Mouse (Mus musculus): ENCODE measurements at regions not wholly inside any gene's neighbourhood (a gene's known extent, or its start where the extent isn't known, plus 50 kb on each side); places are given as distances from the start of the nearest gene placed in this dataset.

DNA sequence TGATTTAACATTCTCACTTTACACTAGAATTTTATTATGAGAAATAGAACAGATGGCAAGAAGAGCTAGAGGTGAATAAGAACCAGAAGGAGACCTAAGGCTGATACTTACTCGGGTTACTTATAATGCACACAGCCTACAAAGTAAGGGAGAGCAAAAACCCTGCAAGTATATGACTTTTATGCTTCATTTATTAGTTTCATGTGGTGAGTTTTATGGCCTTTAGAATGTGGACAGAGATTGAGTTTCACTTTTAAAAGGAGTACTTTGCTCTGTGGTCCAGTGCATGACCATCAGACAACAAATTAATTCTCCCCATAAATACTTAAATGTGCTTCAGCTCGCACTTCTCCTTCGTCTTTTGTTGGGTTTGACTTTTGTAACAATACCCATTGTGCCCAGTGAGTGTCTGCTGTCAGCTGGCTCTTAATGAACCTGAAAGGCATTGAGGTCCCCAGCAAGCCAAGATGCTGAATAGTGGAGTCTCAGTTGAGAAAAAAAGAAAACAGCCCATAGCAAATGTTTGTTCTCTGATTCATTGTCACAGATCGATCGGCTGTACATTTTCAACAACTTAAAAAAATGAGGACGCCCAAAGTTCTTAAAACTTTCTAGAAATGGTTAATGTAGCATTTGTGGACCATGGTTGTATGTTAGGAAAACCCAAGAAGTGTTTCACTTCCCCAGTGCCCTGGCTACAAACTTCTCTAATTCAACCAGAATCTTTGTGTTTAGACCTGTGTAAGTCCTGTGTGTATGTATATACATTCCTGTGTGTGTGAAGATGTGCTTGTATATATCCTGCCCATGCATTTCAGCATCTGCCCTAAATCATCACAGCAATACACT is 194.5 kb downstream of the Gm5426 start:
- H3K4me3 ChIP-seq (replicated peaks): no peak overlapping the region
- ATAC-seq (ENCODE audit: low read depth): no peak
- 66% methylated on average over 6 of the region's 6 CpGs for WGBS (ENCODE audit: insufficient replicate concordance)
- H3K4me1 ChIP-seq (replicated peaks): no peaks in the 10 kb centered on the region
- H3K9me3 ChIP-seq (replicated peaks): no peaks in the 10 kb centered on the region
- H3K36me3 ChIP-seq: no peaks in the 10 kb centered on the region
- no peak overlapping the region for H3K4me2 ChIP-seq
- H3K27me3 ChIP-seq: no peaks in the 10 kb centered on the region
- no peak overlapping the region for H3K27ac ChIP-seq
- no peak overlapping the region for H3K9ac ChIP-seq
- DNase-seq: no peak

DNA sequence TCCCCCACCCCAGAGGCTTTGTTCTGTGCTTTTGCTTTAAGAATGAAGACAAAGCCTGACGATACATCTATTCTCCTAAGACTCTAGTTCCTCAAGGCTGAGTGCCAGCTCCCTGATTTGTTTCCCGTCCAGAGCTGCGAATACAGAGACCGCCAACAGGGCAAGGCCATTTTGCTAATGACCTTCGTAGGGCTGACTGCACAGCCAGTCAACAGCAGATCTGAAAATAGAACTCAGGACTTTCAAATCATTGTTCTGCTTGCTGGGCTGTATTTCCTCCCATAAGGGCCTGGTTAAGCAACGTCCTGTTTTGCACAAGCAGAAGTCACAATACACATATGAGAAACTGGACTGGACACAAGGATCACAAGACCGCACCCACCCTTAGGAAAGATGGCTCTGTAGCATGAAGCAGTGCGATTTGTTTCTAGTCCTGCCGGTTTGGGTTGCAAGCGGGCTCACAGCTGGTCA is 196.4 kb downstream of the Gm5426 start:
- no peaks in the 10 kb centered on the region for H3K4me1 ChIP-seq (replicated peaks)
- DNase-seq: no peak
- peak; percentile 51 for ATAC-seq (ENCODE audit: low read depth)
- WGBS (ENCODE audit: insufficient replicate concordance): 55% methylated on average over 10 of the region's 10 CpGs
- H3K9me3 ChIP-seq (replicated peaks): no peaks in the 10 kb centered on the region
- no peaks in the 10 kb centered on the region for H3K36me3 ChIP-seq
- no peaks in the 10 kb centered on the region for H3K27me3 ChIP-seq
- no peak overlapping the region for H3K4me3 ChIP-seq (replicated peaks)
- H3K27ac ChIP-seq: no peak overlapping the region; the same call in 1 of the 2 replicates
- H3K4me2 ChIP-seq: no peak overlapping the region
- H3K9ac ChIP-seq: no peak overlapping the region

DNA sequence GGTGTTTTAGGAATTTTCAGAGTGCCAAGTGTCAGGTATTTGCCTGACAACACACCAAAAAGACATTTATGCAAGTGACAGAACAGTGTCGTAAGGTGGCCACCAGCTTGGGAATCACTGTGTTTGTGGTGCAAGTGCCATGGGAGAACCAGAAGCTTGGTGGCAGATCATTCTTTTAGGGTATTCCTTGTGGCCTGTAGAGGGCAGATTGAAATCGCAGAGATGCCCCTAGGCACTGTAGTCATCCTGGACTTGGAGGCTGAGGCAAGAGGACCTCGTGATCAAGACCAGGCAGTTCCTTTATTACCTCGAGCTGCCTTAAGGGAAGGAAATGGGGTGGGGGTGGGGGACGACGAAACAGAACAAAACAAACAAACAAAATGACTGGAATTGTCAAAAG is 196.8 kb downstream of the Gm5426 start:
- Histone ChIP-seq H3K36me3 (no peaks in the 10 kb centered on the region), H3K9me3 (replicated peaks) (no peaks in the 10 kb centered on the region), H3K4me2 (no peak overlapping the region), H3K9ac (no peak overlapping the region), H3K27ac (no peak overlapping the region), H3K27me3 (no peaks in the 10 kb centered on the region), H3K4me3 (replicated peaks) (no peak overlapping the region), H3K4me1 (replicated peaks) (no peaks in the 10 kb centered on the region)
- peak; percentile 47 for ATAC-seq (ENCODE audit: low read depth)
- no peak for DNase-seq
- WGBS (ENCODE audit: insufficient replicate concordance): 28% methylated on average over 6 of the region's 6 CpGs

DNA sequence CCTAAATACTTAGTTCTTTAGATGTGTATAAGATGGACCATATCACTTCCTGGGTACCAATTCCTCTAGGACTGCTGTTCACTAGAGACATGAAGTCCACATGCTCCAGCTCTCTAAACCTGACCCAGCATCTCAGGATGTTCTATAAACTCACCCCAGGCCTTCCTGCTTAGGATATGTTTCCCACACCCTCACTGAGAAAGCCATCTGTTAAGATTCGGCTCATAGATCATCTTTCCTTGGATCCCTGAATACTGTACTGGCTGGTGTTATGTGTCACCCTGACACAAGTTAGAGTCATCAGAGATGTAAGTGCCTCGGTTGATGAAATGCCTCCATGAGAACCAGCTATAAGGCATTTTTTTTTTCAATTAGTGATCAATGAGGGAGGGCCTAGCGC is 199.9 kb downstream of the Gm5426 start:
- WGBS (ENCODE audit: insufficient replicate concordance): 70% methylated on average over 3 of the region's 3 CpGs

DNA sequence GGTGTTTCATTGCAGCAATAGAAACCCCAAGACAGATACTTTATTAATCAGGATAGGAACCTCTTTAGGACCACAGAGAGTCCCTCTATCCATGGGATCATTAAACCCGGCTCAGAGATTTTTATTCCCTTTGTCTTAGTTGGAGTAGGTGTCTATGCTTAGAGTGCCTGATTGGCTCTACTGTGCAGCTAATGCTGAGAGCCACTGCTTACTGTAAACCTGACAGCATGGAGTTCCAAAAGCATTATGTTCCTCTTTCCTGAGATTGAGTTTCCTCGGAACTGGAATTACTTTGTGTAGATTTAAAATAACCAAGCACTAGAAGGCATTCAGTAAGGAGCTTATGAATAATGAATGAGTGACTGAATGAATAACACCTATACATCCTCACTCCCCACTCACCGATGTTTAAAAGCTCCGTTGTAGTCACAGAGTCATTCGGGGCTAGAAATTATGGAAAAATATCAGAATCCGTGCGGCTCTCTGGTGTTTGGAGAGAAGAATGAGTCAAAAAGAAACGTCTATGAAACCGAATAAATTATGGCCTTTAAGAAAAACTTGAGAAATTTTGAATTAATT is 200.8 kb downstream of the Gm5426 start:
- H3K27ac ChIP-seq: no peak overlapping the region
- ATAC-seq (ENCODE audit: low read depth) (no peak), DNase-seq (no peak)
- H3K4me2 ChIP-seq: no peak overlapping the region
- H3K27me3 ChIP-seq: no peaks in the 10 kb centered on the region
- 69% methylated on average over 9 of the region's 9 CpGs for WGBS (ENCODE audit: insufficient replicate concordance)
- H3K4me3 ChIP-seq (replicated peaks): no peak overlapping the region
- H3K9me3 ChIP-seq (replicated peaks): no peaks in the 10 kb centered on the region
- H3K9ac ChIP-seq: no peak overlapping the region
- no peaks in the 10 kb centered on the region for H3K4me1 ChIP-seq (replicated peaks)
- no peaks in the 10 kb centered on the region for H3K36me3 ChIP-seq

More for the DNA sequence above, 199.9 kb downstream of the Gm5426 start:
- H3K9me3 ChIP-seq (replicated peaks): no peaks in the 10 kb centered on the region
- no peak overlapping the region for H3K4me3 ChIP-seq (replicated peaks)
- H3K27ac ChIP-seq: no peak overlapping the region
- no peaks in the 10 kb centered on the region for H3K36me3 ChIP-seq
- ATAC-seq (ENCODE audit: low read depth) (no peak), DNase-seq (no peak)
- no peaks in the 10 kb centered on the region for H3K27me3 ChIP-seq
- H3K4me1 ChIP-seq (replicated peaks): no peaks in the 10 kb centered on the region
- H3K9ac ChIP-seq: no peak overlapping the region
- H3K4me2 ChIP-seq: no peak overlapping the region

DNA sequence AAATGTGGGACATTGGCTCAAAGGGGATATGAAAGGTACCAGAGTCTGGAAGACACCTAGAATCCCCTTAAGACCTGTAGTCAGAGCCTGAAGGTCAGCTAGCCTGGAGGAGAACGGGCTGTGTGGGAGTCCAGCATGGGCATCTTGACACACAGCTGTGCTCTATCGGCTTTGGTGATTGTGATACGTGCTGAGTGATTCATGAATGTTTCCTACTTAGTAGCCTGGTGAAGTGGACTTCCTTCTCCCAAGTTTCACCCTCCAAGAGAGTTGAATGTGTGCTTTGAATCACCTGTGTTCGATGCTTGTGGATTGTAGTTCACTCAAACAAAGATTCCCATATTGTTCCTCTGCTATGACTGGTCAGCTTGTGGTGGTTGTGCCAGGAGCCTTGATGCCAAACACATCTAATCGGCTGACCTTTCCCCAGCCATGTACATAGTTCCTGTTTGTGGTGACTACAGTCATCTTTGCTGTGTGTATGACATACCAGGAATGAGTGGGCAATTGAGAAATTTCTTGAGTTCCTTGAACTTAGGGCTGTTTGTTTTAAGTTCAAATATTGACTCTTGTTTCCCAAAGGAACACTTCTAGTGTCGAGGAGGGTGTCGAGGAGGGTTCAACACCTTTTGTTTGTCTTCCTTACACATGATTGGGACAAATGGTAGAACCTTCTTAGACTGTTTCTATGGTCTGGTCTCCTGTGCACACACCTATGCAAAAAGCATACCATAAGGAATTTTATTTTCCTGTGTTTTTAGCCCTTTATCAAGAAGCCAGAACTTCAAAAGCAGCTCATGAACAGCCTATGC is 201.6 kb downstream of the Gm5426 start:
- H3K9me3 ChIP-seq (replicated peaks): no peaks in the 10 kb centered on the region
- H3K4me1 ChIP-seq (replicated peaks): no peaks in the 10 kb centered on the region
- no peak overlapping the region for H3K9ac ChIP-seq
- H3K4me2 ChIP-seq: no peak overlapping the region
- H3K4me3 ChIP-seq (replicated peaks): no peak overlapping the region
- H3K27ac ChIP-seq: no peak overlapping the region
- no peaks in the 10 kb centered on the region for H3K36me3 ChIP-seq
- H3K27me3 ChIP-seq: no peaks in the 10 kb centered on the region
- ATAC-seq (ENCODE audit: low read depth) (no peak), DNase-seq (no peak)
- 56% methylated on average over 7 of the region's 7 CpGs for WGBS (ENCODE audit: insufficient replicate concordance)

DNA sequence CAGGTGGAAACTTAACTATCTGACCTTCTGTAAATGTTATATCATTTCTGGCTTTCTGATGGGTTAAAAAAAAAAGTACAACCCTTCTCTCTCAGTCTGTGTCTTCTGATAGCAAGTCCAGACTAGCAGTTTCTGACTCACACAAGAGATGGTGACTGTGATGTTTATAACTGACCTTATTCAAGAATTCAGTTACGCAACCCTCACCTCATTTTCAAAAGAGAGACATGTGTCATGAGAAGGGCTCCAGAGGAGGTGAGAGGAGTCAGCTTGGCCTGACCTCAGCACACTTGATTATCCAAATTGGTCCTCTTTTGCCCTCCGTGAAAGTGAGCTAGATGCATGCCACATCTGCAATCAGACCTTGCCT is 202.2 kb downstream of the Gm5426 start:
- Histone ChIP-seq H3K4me1 (replicated peaks) (no peaks in the 10 kb centered on the region), H3K27me3 (no peaks in the 10 kb centered on the region), H3K36me3 (no peaks in the 10 kb centered on the region), H3K4me2 (no peak overlapping the region), H3K4me3 (replicated peaks) (no peak overlapping the region), H3K27ac (no peak overlapping the region), H3K9me3 (replicated peaks) (no peaks in the 10 kb centered on the region), H3K9ac (no peak overlapping the region)
- no peak for DNase-seq
- 76% methylated on average over 2 of the region's 2 CpGs for WGBS (ENCODE audit: insufficient replicate concordance)
- no peak for ATAC-seq (ENCODE audit: low read depth)

DNA sequence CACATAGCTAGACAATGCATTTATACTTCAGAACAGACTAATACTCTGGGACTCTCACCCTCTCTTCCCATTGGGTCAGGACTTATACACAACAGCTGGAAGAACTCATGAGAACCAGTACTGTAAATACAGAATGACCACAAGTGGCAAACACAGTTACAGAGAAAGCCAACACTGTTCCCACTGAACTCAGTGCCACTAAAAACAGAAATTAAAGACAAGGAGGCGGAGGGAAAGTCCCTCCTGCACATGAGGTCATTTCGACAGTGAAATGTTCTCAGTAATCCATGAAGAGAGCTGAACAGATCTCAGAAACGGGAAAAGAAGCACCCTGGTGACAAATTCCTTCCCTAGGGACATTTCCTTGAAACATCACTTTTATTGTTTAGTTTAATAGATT is 206.1 kb downstream of the Gm5426 start:
- H3K27me3 ChIP-seq: no peaks in the 10 kb centered on the region
- no peak for DNase-seq
- H3K4me2 ChIP-seq: no peak overlapping the region
- no peaks in the 10 kb centered on the region for H3K9me3 ChIP-seq (replicated peaks)
- no peak overlapping the region for H3K27ac ChIP-seq
- 61% methylated on average over 3 of the region's 3 CpGs for WGBS (ENCODE audit: insufficient replicate concordance)
- H3K4me3 ChIP-seq (replicated peaks): no peak overlapping the region
- H3K9ac ChIP-seq: no peak overlapping the region
- no peak for ATAC-seq (ENCODE audit: low read depth)
- no peaks in the 10 kb centered on the region for H3K36me3 ChIP-seq
- no peaks in the 10 kb centered on the region for H3K4me1 ChIP-seq (replicated peaks)

DNA sequence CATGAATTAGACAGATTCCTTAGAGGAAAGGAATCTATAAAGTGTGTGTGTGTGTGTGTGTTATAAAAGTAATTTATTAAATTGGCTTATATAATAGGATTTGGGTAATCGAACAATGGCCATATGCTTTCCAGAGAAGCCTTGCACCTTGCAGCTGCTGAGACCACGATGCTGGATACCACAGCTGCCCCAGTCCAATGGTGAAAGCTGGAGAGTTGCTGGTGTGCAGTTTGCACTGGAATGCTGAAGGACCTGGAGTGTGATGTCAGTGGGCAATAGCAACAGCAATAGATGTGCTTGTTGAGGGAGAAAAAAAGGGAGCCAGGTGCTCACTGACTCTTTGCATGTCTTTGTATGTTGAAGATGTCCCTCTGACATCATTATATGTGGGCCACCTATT is 207.3 kb downstream of the Gm5426 start:
- Histone ChIP-seq H3K9me3 (replicated peaks) (no peaks in the 10 kb centered on the region), H3K27me3 (no peaks in the 10 kb centered on the region), H3K27ac (no peak overlapping the region), H3K9ac (no peak overlapping the region), H3K4me3 (replicated peaks) (no peak overlapping the region), H3K4me1 (replicated peaks) (no peaks in the 10 kb centered on the region), H3K36me3 (no peaks in the 10 kb centered on the region), H3K4me2 (no peak overlapping the region)
- ATAC-seq (ENCODE audit: low read depth) (no peak), DNase-seq (no peak)
- 66% methylated on average over 2 of the region's 2 CpGs for WGBS (ENCODE audit: insufficient replicate concordance)

DNA sequence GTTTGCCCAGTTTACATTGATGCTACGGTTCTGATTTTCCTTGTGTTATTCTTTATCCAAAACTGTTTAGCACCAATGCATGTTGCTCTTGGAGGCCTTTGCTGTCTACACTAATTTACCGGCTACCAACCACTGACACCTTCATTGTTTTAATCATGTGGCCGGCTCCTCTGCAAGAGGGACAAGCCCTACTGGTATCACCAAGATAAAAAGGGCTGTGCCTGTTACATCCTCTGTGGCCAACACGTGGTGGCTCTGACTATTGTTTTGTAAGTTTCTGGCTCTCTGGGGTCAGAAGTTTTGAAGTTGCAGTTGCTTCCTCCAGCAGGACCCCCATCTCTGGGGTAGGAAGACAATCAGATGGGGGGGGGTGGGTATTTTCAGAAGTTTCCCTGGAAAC is 214.3 kb downstream of the Gm5426 start:
- 26% methylated on average over 4 of the region's 4 CpGs for WGBS (ENCODE audit: insufficient replicate concordance)
- ATAC-seq (ENCODE audit: low read depth) (no peak), DNase-seq (no peak)

DNA sequence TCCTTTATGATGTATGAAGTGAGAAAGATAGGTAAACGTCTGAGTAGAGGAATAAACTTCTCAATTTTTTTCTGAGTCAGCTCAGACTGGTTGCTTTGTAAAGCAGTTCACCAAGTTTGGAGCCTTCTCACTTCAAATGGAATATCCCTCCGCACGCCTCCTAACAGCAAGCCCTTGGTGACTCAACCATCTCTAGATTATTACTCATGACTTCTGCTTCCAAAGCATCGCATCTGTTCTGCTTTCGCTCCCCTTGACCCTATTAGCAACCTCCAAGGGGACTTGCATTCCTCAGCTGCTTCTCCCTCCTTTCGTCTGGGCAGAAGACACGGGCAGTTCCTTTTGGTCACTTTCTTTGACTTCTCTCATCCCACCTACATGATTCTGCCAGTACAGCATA is 214.9 kb downstream of the Gm5426 start:
- Histone ChIP-seq H3K4me1 (replicated peaks) (no peaks in the 10 kb centered on the region), H3K9me3 (replicated peaks) (no peaks in the 10 kb centered on the region), H3K4me2 (no peak overlapping the region), H3K27me3 (no peaks in the 10 kb centered on the region), H3K27ac (no peak overlapping the region), H3K9ac (no peak overlapping the region), H3K36me3 (no peaks in the 10 kb centered on the region), H3K4me3 (replicated peaks) (no peak overlapping the region)
- no peak for DNase-seq
- 64% methylated on average over 7 of the region's 7 CpGs for WGBS (ENCODE audit: insufficient replicate concordance)
- no peak for ATAC-seq (ENCODE audit: low read depth)

More for the DNA sequence above, 214.3 kb downstream of the Gm5426 start:
- H3K9ac ChIP-seq: no peak overlapping the region
- no peaks in the 10 kb centered on the region for H3K27me3 ChIP-seq
- no peak overlapping the region for H3K4me3 ChIP-seq (replicated peaks)
- H3K4me1 ChIP-seq (replicated peaks): no peaks in the 10 kb centered on the region
- H3K9me3 ChIP-seq (replicated peaks): no peaks in the 10 kb centered on the region
- no peak overlapping the region for H3K27ac ChIP-seq
- no peaks in the 10 kb centered on the region for H3K36me3 ChIP-seq
- no peak overlapping the region for H3K4me2 ChIP-seq

Measured in liver, embryonic 13.5 days (tissue).